Mouse (Mus musculus) adrenal gland, adult 2 months (tissue): ENCODE measurements around the gene Spred2. TPM values are rescaled to one million over a fixed set of nuclear protein-coding genes. Genes with fewer than 3 reads are reported as not detected.
"Not testable (repeated sequence)": the region's sequence is repeated elsewhere in the genome, so short reads cannot be mapped to it uniquely, and the experiment has no call there.

ENCODE experiments used
- DNase-seq: peaks from one replicate; pipeline ENCODE4 v3.0.0; 2021
- polyA plus RNA-seq: library from polyadenylated mRNA; depleted of rRNA; stranded (reverse); fragments of >200 nt; gene quantifications from 2 replicates; pipeline ENCODE4 v1.2.3, GENCODE M21; 2012
- total RNA-seq, 2 experiments: library from RNA; stranded (reverse); gene quantifications; 2 replicates each; pipeline ENCODE4 v1.2.3; 2021

Spred2 gene
- total and polyA plus RNA-seq, 3 experiments = 27.5 to 36.6 (median 34.0) TPM

DNA sequence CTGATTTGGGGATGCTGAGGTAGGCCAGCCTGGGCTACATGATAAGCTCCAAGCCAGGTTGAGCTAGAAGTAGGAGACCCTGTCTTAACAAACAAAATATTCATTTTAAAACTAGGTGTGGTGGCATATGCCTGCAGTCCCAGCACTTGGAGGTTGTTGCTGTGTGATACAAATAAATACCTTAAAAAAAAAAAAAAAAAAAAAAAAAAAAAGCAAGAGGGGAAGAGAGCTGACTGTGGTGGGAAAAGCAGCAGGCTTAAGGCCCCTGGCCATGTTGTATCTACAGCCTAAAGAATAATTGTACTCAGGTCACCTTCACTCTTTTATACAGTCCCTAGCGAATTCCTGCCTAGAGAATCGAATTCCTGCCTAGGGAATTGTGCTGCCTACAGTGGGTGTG, 94.7 kb downstream of the Spred2 start:
- DNase-seq = no peak

GRCm38 (mm10) chr11:20020720-20021119, 96.5 kb downstream of the Spred2 start:
- no peak for DNase-seq

GRCm38 (mm10) chr11:20022462-20022861, 98.3 kb downstream of the Spred2 start:
- DNase-seq = no peak

DNA sequence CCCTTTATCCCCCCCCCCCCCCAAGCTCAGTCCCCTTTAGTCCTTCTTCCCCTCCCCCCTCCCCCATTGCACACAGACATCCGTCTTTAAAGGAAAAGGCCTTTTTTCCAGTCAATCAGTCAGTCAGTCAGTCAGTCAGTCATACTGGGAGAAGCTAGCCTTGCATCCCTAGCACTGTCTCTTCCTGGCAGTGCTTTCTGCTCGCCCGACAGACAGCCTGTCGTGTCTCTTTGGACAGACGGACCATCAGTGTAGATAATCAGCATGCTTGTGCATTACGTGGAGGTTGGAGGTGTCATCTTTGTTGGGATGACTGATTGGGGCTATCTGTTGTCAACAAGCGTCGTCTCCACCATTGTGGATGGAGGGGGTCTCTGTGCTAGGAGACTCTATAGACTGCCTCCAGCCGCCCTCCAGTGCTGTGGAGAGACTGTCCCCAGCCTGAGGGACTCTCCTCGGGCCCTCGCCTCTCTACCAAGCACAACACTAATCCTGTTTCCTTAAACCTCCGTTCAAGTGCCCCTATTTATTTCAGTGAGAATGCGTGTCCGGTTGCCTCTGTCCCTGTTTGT, 98.8 kb downstream of the Spred2 start:
- no peak for DNase-seq

DNA sequence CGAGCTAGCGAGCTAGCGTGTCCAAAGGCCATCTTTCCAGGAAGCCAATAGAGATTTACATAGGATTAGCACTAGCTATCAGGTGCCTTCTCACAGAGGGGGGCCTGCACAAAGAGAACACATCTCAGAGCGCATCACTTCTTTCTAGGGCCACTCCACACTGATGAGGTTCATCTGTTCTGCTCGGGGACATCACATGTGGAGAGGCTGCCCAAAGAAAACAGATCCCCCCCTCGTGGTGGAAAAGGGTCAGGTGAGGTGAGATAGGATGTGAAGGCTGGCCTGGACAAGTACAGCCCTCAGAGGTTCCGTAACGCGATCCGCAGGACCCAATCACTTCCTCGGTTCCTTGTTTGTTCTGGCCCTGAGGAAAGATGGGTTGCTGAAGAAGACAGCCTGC, 101.7 kb downstream of the Spred2 start:
- peak; percentile 30 for DNase-seq

DNA sequence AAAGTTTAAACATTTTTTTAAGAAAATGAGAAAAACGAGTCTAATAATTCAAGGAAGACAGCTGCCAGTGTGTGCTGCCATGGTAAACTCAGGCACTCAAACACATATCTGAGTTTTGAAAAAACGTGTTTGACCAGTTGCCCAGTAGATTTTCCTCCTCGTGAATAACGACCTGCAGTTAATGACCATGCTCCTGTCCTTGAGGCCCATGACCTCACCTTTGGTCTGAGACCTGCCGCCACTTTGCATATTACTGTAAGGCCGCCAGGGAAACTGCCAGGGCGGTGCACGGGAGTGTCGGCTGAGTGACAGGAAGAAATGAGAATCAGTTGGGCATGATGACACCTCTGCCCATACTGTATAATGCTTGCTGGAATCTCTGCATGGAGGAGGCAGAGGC, 103.5 kb downstream of the Spred2 start:
- DNase-seq = no peak

GRCm38 (mm10) chr11:20028396-20028795, 104.2 kb downstream of the Spred2 start:
- peak; percentile 37 for DNase-seq

DNA sequence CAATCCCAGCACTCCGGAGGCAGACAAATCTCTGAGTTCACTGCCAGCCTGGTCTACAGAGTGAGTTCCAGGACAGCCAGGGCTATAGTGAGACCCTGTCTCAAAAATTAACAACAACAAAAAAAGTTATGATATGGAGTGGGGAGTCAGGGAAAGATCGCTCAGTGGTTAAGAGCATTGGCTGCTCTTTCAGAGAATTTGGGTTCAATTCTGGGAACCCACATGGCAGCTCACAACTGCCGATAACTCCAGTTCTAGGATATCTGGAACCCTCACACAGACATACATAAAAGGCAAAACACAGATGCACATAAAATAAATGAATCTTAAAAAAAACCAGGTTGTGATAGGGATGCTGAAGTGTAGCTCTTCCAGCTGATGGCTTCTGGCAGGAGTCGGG, 104.8 kb downstream of the Spred2 start:
- DNase-seq = no peak

GRCm38 (mm10) chr11:20030973-20031372, 106.8 kb downstream of the Spred2 start:
- DNase-seq = not testable (repeated sequence)

- peak; percentile 22 for DNase-seq
These were observed 107.4 kb downstream of the Spred2 start for GRCm38 (mm10) chr11:20031536-20031935.

DNA sequence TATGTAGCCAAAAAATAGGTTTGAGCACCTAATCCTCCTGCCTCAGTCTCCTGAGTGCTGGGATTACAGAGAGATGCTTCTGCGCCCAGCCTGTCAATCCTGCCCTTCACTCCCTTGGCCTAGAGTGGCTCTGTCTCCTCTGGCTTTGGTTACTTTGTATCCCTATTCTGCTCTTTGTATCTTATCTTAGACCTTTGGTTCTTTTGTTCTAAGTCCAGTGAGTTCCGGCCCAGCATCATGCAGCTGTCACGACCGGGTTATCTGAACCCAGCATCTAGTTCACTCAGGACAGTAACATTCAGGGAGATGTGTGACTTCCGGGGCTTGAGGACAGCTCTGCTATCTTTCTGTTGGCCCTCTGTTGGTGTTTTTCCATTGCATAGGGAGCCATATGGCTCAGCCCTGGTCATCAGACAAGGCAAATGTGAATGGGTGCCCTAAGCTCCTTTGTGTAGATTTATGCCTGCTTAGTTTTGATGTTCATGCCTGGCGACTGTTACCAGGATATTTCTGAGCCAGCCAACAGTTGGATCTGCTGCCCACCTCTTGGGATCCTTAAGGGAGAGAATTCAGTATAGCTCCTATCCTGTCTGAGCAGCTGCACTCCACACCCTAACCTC, 109.5 kb downstream of the Spred2 start:
- DNase-seq = peak; percentile 39

DNA sequence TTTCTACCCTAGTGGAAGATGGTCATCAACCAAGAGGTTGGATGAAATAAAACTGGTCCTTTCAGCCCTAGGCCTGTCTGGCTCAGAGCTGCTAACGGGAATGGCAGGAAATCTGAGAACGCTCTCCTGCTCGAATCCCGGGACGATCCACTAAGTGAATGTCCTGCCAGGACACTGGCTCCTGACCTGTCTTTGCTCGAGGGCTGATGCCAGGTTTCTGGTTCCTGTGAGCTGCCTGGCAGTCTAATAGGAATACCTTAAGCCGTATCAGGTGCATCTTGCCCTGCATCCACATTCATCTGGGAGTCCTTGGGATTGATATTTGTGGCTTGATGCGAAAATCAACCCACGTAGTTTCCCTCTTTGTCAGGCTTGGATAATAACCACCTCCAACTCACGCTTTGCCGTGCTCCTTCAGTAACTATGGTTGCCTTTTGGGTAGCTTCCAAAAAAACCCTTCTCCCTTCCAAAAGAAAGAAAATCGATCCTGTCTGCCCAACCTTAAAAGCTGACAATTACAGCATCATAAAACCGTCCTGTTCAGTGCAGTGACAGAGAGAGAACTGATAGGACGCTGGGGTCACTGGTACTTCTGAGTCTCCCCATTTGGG, 110.3 kb downstream of the Spred2 start:
- DNase-seq = no peak

GRCm38 (mm10) chr11:20035343-20035928, 111.3 kb downstream of the Spred2 start:
- DNase-seq = peak; percentile 68

GRCm38 (mm10) chr11:20035972-20036371, 111.8 kb downstream of the Spred2 start:
- no peak for DNase-seq

- no peak for DNase-seq
These were observed 113.6 kb downstream of the Spred2 start for GRCm38 (mm10) chr11:20037739-20038138.

DNA sequence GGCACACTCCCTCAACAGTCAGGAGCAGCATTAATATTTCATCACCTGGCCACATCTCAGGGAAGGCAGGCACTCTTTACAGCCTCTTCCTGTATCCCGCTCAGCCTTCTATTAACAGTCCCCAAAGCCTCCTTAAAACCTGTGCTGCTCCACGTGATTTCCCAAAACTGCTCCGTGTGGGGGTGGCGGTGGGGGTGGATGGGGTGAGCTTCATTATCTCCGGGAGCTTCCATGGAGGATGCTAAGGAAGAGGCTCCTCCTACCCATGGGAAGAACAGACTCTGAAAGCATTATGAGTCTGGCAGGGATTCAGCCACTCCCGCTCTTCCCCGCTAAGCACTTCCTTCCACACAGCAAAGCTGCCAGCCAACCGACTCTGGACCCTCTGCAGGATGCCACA, 114.5 kb downstream of the Spred2 start:
- no peak for DNase-seq

DNA sequence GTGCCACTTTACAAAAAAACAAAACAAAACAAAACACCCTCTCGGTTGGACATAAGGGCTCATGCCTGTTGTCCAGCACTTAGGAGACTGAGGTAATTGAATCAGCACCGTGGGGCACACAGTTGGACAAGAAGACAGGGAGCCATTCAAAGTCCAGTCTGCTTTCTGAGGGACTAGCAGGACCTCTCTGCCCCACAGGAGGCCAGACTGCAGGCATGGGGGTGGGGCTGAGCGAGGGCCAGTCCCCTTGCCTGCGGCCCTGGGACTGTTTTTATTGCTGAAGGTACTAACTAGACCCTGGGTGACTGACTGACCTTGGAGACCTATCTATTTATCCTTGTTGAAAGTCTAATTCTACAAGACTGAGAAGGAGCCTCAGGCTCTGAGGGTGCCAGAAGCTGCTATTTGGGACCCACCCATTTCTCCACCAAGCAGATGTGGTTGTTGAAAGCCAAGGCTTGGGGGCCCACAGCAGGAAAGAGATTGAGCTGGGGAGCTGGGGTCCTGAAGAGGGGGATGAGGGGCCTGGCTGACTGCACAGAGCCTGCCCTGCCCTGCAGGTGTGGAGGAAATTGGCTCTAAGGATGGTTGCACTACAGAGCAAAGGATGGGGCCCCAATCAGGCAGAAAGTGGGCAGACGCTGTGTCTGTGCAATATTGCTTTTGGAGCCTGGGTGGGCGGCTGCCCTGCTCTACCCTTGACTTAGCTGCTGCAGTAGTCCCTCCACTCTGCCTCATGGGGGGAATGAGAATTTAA, 117.2 kb downstream of the Spred2 start:
- no peak for DNase-seq

- no peak for DNase-seq
These were observed 117.9 kb downstream of the Spred2 start for GRCm38 (mm10) chr11:20042106-20042505.

DNA sequence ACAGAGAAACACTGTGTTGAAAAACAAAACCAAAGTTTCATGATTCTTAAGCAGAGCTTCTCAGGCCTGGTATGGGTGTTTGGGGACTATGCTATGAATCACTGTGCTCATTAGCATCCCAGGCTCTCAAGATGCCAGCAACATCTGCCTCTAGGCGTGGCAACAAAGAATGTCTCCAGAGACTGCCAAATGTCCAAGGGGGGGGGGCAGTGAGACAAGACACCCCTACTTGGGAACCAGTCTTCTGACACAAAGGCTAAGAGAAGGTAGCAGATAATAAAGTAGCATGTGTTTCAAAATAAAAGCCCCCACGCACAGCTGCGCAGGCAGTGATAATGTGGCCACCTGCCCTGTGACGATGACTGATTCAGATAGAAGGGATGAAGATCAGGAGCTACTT, 119.1 kb downstream of the Spred2 start:
- DNase-seq = no peak

- no peak for DNase-seq
These were observed 121.4 kb downstream of the Spred2 start for GRCm38 (mm10) chr11:20045586-20045985.

DNA sequence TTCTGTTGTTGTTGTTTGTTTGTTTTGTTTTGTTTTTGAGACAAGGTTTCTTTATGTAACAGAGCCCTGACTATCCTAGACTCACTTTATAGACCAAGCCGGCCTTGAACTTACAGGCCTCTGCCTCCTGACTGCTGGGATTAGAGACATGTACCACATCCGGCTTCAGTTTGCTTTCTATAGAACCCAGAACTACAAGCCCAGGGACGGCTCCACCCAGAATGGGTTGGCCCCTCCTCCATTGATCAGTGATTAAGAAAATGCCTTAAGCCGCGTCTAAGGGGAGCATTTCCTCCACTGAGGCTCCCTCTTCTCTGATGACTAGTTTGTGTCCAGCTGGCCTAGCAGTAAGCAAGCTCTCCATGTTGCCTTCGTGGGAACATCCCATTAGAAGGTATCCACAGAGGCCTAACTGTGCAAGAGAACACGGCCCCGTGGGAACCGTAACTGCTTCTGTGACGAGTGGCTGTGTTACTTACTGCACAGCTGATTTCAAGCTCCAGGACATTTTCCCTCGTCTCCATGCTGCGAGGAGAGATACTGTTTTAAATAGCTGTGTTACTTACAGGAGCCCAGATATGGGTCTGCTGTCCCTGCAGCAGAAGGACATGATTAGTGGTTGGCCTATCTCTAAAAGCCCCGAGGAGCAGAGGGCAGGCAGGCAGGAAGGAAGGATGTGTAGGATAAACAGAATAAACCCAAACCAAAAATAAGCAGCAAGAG, 128.8 kb downstream of the Spred2 start:
- no peak for DNase-seq

GRCm38 (mm10) chr11:20053951-20054350, 129.8 kb downstream of the Spred2 start:
- no peak for DNase-seq
